Mouse (Mus musculus): ENCODE measurements around the gene Napepld. TPM values are rescaled to one million over a fixed set of nuclear protein-coding genes. Genes with fewer than 3 reads are reported as not detected.

Gene Napepld
- 0.85 and 1.2 TPM in 2 replicates for total RNA-seq (2023)

GRCm38 (mm10) chr5:21701351-21702008 lies at the start of gene Napepld:
Gene Napepld (minus strand): TSS chr5:21701396.

DNA sequence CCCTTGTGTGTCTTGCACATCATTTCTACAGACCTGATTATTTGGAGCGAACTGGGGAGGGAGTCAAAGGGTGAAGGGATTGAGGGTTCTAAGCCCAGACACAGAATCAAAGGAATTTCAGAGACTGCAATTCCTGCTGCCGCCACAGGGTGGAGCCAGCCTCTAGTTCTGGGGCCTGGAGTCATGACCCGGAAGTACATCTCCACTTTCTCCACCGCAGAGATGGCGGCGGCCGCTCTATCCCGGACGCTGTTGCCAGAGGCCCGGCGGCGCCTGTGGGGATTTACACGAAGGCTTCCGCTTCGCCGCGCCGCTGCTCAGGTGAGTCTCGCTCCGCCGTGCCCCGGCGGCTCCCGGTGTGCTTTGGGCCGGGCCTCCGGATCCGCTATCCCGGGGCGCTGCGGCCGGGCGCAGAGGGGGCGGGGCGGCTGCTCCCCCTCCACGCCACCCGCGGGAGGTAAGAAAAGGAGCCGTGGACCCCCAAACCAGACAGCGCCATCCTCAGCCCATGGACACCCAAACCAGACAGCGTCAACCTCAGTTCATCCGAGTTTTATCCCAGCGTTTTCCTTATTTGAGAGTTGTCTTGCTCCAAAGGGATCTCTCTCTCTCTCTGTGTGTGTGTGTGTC lies 35.9 kb upstream of the Napepld start, which contains the start of gene Pmpcb:
Gene Pmpcb, plus strand, starts transcription at position 186 of the 630 bp plus-strand sequence.

DNA sequence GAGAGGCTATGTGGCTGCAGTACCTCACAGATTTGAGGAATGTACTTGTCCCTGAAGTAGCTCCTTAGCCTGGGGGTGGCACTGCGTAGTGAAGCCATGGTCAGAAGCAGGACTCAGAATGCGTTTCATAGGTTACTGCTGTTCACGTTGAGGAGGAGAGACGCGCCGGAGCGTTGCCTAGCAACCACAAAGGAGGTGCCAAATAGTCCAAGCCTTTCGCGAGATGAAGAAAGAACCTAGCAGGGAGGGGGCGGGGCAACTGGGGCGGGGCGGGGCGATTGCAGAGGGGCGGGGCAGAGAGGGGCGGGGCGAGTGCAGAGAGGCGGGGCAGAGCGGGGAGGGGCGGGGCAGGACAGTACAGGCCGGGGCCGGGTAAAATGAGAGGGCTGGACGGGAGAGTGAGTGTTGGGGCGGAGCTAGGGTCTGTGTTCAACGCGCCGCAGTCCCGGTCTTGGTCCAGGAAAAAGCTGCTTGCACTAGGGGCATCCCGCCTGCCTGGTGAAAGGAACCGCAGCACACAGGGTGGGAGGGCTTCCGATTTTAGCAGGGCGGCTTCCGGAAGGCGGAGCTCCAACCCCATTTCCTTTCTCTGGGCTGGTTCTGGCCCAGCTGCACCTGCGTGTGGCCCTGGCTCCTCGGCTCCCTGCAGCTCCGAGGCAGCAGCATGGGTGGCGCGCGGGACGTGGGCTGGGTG lies 55.6 kb downstream of the Napepld start, which contains the start of the genes Fbxl13 and Armc10:
Gene Fbxl13, minus strand, starts transcription at position 196 of the 694 bp plus-strand sequence.
Gene Armc10, plus strand, starts transcription at position 375 of the 694 bp plus-strand sequence.

Other genes starting within 250 kb of the Napepld start
- gene Lrrc17, start 157.8 kb downstream of the Napepld start, total RNA-seq (2023): not detected in 2 replicates
- not detected in 2 replicates for gene Fbxl13, start 55.8 kb downstream of the Napepld start, total RNA-seq (2023)
- gene Armc10, start 55.6 kb downstream of the Napepld start, total RNA-seq (2023): 7.1 and 10.1 TPM in 2 replicates
- 60.3 and 72.3 TPM in 2 replicates for gene Pmpcb, start 35.7 kb upstream of the Napepld start, total RNA-seq (2023)
- gene Dnajc2, start 83.9 kb upstream of the Napepld start, total RNA-seq (2023): 25.2 and 29.3 TPM in 2 replicates
- 57.2 and 60.8 TPM in 2 replicates for gene Psmc2, start 83.9 kb upstream of the Napepld start, total RNA-seq (2023)
- gene Slc26a5, start 164.2 kb upstream of the Napepld start, total RNA-seq (2023): not detected in 2 replicates